Mouse (Mus musculus) lung, adult 2 months (tissue): ENCODE measurements at regions not wholly inside any gene's neighbourhood (a gene's known extent, or its start where the extent isn't known, plus 50 kb on each side); places are given as distances from the start of the nearest gene placed in this dataset.

Experiments used
- CTCF ChIP-seq: fragments of 200-500 bp; IDR thresholded peaks from 2 replicates; pipeline ENCODE4 v1.5.1; 2011; ENCODE audit warnings: mild to moderate bottlenecking, low read length, control low read depth; ENCODE audit not compliant: insufficient read depth
- POLR2A ChIP-seq: fragments of 200-500 bp; IDR thresholded peaks from 2 replicates; pipeline ENCODE4 v1.6.1; 2011; ENCODE audit warnings: low read depth, mild to moderate bottlenecking, control low read depth, low read length, borderline replicate concordance; ENCODE audit errors: extremely low read depth

GRCm38 (mm10) chr12:107771325-107771724, 232.1 kb downstream of the Bcl11b start:
- TF ChIP-seq CTCF (no peak), POLR2A (no peak)
